Mouse (Mus musculus) liver, adult 2 months (tissue): ENCODE measurements around the gene Coq2.

Experiments used
- CTCF ChIP-seq: fragments of 200-500 bp; IDR thresholded peaks from 2 replicates; pipeline ENCODE4 v1.5.1; 2011; ENCODE audit warnings: low read depth, low read length, control low read depth
- POLR2A ChIP-seq: fragments of 200-500 bp; IDR thresholded peaks from 2 replicates; pipeline ENCODE4 v1.6.1; 2011; ENCODE audit warnings: low read length, control low read depth; ENCODE audit not compliant: insufficient read depth; ENCODE audit errors: extremely low read depth

DNA sequence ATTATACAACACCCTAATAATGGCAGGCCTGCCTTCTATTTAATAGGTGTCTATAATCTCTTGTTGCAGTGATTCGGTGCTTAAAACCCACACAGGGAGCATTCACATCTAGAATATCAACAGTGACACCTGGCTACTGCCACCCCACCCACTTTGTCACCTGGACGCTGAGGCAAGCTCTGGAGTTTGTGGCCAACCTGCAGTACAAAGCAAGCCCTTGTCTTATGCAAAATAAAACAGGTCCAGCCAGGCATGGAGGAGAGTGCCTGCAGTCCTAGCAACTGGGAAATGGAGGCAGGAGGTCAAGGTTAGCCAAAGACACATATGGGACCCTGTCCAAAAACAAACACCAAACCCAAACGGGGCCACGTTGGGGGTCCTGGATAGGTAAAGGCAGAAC lies 2.5 kb downstream of the Coq2 start:
- TF ChIP-seq CTCF (no peak), POLR2A (no peak)
